Mouse (Mus musculus): ENCODE data around the gene Zfp710.

Zfp710 gene

GRCm38 (mm10) chr7:80053147-80053546, 28.5 kb downstream of the Zfp710 start:
- DNase-seq (ENCODE audit: low read depth in 2 of 2, low spot score in 2 of 2) = no peak

- no peak for DNase-seq (ENCODE audit: low read depth in 2 of 2, low spot score in 2 of 2)
Observed at GRCm38 (mm10) chr7:80055781-80056180, 31.2 kb downstream of the Zfp710 start.

- DNase-seq (ENCODE audit: low read depth in 2 of 2, low spot score in 2 of 2) = no peak
Observed at GRCm38 (mm10) chr7:80057002-80057691, 32.5 kb downstream of the Zfp710 start.

GRCm38 (mm10) chr7:80057781-80058180, 33.2 kb downstream of the Zfp710 start:
- no peak for DNase-seq (ENCODE audit: low read depth in 2 of 2, low spot score in 2 of 2)

- DNase-seq (ENCODE audit: low read depth in 2 of 2, low spot score in 2 of 2) = no peak
Observed at GRCm38 (mm10) chr7:80058405-80059063, 33.9 kb downstream of the Zfp710 start.

GRCm38 (mm10) chr7:80059064-80059838, 34.6 kb downstream of the Zfp710 start:
- DNase-seq (ENCODE audit: low read depth in 2 of 2, low spot score in 2 of 2) = no peak

- DNase-seq (ENCODE audit: low read depth in 2 of 2, low spot score in 2 of 2) = no peak
Observed at GRCm38 (mm10) chr7:80060012-80060778, 35.6 kb downstream of the Zfp710 start.

- DNase-seq (ENCODE audit: low read depth in 2 of 2, low spot score in 2 of 2) = no peak
Observed at GRCm38 (mm10) chr7:80062083-80062826, 37.6 kb downstream of the Zfp710 start.

- no peak for DNase-seq (ENCODE audit: low read depth in 2 of 2, low spot score in 2 of 2)
Observed at GRCm38 (mm10) chr7:80063244-80063643, 38.6 kb downstream of the Zfp710 start.

- DNase-seq (ENCODE audit: low read depth in 2 of 2, low spot score in 2 of 2) = no peak
Observed at GRCm38 (mm10) chr7:80063902-80064736, 39.5 kb downstream of the Zfp710 start.

- no peak for DNase-seq (ENCODE audit: low read depth in 2 of 2, low spot score in 2 of 2)
Observed at GRCm38 (mm10) chr7:80065250-80065649, 40.6 kb downstream of the Zfp710 start.

- DNase-seq (ENCODE audit: low read depth in 2 of 2, low spot score in 2 of 2) = no peak
Observed at GRCm38 (mm10) chr7:80066675-80067455, 42.3 kb downstream of the Zfp710 start.

- no peak for DNase-seq (ENCODE audit: low read depth in 2 of 2, low spot score in 2 of 2)
Observed at GRCm38 (mm10) chr7:80068341-80068740, 43.7 kb downstream of the Zfp710 start.

- no peak for DNase-seq (ENCODE audit: low read depth in 2 of 2, low spot score in 2 of 2)
Observed at GRCm38 (mm10) chr7:80069615-80070327, 45.2 kb downstream of the Zfp710 start.

GRCm38 (mm10) chr7:80071209-80071608, 46.6 kb downstream of the Zfp710 start:
- DNase-seq (ENCODE audit: low read depth in 2 of 2, low spot score in 2 of 2) = no peak

- no peak for DNase-seq (ENCODE audit: low read depth in 2 of 2, low spot score in 2 of 2)
Observed at GRCm38 (mm10) chr7:80072297-80072696, 47.7 kb downstream of the Zfp710 start.

GRCm38 (mm10) chr7:80073506-80073905, 48.9 kb downstream of the Zfp710 start:
- DNase-seq (ENCODE audit: low read depth in 2 of 2, low spot score in 2 of 2) = no peak

GRCm38 (mm10) chr7:80074921-80075441, 50.4 kb downstream of the Zfp710 start:
- no peak for DNase-seq (ENCODE audit: low read depth in 2 of 2, low spot score in 2 of 2)

All from CD8-positive naive resting alpha-beta T cell, adult 2 months (primary cell).